Mouse (Mus musculus) megakaryocyte, embryonic 14.5 days (primary cell): Measurements from ENCODE around the gene Ppan.

ENCODE experiments used
- FLI1 ChIP-seq: IDR thresholded peaks from 2 replicates; pipeline ENCODE4 v1.6.1; 2012; ENCODE audit warnings: low read length, inconsistent platforms, mixed read lengths
- GATA1 ChIP-seq: IDR thresholded peaks from 3 replicates; pipeline ENCODE4 v1.6.1; 2012; ENCODE audit warnings: mixed read lengths, low read length, inconsistent platforms, borderline replicate concordance

DNA sequence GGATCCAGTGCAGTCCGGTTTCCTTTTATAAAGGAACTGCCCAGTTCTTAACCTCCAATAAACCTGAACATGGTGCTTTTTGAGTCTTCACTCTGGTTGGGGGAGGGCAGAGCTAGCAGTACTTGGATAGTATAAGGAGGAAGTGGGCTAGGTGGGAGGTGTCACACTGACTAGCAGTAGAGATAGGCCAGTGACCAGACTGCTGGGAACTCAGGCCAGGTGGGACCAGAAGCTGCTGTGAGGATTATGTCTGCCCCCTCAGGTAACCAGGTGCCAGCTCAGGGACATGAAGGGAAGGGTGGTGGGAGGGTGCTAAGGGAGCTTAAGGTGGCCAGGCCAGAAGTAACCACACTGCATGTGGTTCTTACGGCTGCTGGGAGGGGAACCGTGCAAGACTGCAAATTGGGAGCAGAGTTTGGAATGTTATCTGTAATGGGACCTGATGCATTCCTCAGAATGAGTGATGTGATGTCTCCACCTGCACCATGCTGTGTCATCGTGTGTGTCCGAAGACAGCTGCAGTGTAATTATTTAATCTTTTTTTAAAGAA is 4.2 kb downstream of the Ppan start:
- no peak for TF ChIP-seq GATA1
- TF ChIP-seq FLI1: no peak
